Mouse (Mus musculus): Measurements from ENCODE around the gene Vmn1r56.
"Not testable (repeated sequence)": the region's sequence is repeated elsewhere in the genome, so short reads cannot be mapped to it uniquely, and the experiment has no call there.

Gene Vmn1r56

GRCm38 (mm10) chr7:5196647-5197046, at the start of gene Vmn1r56:
Vmn1r56 (minus strand) TSS chr7:5196747.
- in situ Hi-C loops (cut with MboI; ENCODE audit: low pct_unique_long_range_greater_than_20kb in 1 of 2, low sequenced_read_pairs in 2 of 2, unreplicated experiment in 1 of 2) = not testable (repeated sequence)

GRCm38 (mm10) chr7:5218193-5218592, 21.6 kb upstream of the Vmn1r56 start, which contains the start of gene Vmn1r57:
Vmn1r57 (plus strand) TSS chr7:5218493.
- in situ Hi-C loops (cut with MboI; ENCODE audit: low pct_unique_long_range_greater_than_20kb in 1 of 2, low sequenced_read_pairs in 2 of 2, unreplicated experiment in 1 of 2) = not testable (repeated sequence)

- in situ Hi-C loops (cut with MboI; ENCODE audit: low pct_unique_long_range_greater_than_20kb in 1 of 2, low sequenced_read_pairs in 2 of 2, unreplicated experiment in 1 of 2) = not testable (repeated sequence)
Observed at GRCm38 (mm10) chr7:5149570-5149969, 47.0 kb downstream of the Vmn1r56 start, which contains the start of gene Vmn1r55. Vmn1r55 (minus strand) TSS chr7:5149670.
